Mouse (Mus musculus): ENCODE measurements around the gene Fancc. TPM values are rescaled to one million over a fixed set of nuclear protein-coding genes. Genes with fewer than 3 reads are reported as not detected.
A peak's percentile ranks its signal among the peaks of the same experiment; 100 is the strongest.
"Not testable (repeated sequence)": the region's sequence is repeated elsewhere in the genome, so short reads cannot be mapped to it uniquely, and the experiment has no call there.

Fancc gene
- polyA plus RNA-seq, 1 experiment, result 18.6 TPM

DNA sequence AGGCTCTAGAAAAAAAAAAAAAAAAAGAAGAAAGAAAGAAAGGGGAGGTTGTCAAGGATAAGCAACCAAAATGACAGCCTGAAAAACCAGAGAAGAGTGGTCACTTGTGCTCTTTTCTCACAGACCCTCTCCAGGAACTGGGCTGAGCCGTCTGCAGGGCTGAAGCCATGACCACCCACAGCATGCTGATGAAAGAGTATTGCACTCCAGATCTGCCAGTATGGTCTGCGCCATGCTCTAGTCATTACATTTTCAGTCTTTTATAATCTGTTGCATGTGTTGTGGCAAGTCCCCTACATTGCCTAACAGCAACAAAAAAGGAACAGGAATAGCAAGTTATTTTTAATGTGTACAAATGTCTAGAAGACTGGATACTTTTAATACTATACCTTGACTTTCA, 114.9 kb downstream of the Fancc start:
- 68% methylated on average over 2 of the region's 2 CpGs for WGBS

DNA sequence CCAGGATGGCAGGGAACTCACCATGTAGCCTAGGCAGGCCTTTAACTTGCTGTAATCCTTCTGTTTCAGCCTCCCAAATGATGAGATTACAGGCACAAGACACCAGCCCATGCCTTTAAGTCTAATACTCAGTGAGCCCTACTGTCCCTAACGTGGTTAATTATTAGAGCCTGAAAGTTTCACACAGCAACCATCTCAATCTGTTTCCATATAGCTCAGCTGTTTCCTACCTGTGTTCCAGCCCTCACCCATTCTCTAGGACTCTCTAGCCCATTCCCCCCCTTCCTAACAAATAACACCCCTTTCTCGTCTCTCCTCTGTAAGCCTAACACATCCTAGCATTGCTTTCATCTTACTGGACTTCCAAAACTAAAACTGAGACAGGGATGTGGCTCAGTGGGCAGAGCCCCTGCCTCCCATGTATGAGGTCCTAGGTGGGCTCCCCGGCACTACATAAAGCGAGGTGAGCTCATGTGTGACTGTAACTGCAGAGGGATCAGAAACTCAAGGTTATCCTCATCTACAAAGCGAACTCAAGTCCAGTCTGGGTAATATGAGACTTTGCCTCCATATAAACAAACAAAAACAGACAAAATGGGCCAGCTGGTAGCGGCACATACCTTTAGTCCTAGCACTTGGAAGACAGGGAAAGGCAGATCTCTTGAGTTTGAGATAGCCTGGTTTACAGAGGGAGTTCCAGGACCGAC, 123.5 kb downstream of the Fancc start:
- TF ChIP-seq POLR2A (IDR thresholded peaks at IDR 0.05; ENCODE audit: borderline replicate concordance, extremely low read depth, low read depth, low read length), result no peak
- no peak for TF ChIP-seq CTCF (IDR thresholded peaks at IDR 0.05; ENCODE audit: insufficient read depth, low read length)
- no peak overlapping the region for H3K4me3 ChIP-seq (replicated peaks; ENCODE audit: extremely low read depth, low read depth, low read length)
- 83% methylated on average over 7 of the region's 7 CpGs for WGBS
- H3K4me1 ChIP-seq (ENCODE audit: control insufficient read depth, insufficient read depth, low read length), result no peaks in the 10 kb centered on the region
- DNase-seq, result no peak

More for the DNA sequence above, 114.9 kb downstream of the Fancc start:
- DNase-seq, result no peak
- TF ChIP-seq POLR2A (IDR thresholded peaks at IDR 0.05; ENCODE audit: borderline replicate concordance, extremely low read depth, low read depth, low read length), result no peak
- Histone ChIP-seq H3K4me1 (ENCODE audit: control insufficient read depth, insufficient read depth, low read length) (no peaks in the 10 kb centered on the region), H3K4me3 (replicated peaks; ENCODE audit: extremely low read depth, low read depth, low read length) (no peak overlapping the region)

- TF ChIP-seq CTCF (IDR thresholded peaks at IDR 0.05; ENCODE audit: insufficient read depth, low read length) (no peak), POLR2A (IDR thresholded peaks at IDR 0.05; ENCODE audit: borderline replicate concordance, extremely low read depth, low read depth, low read length) (no peak)
- Histone ChIP-seq H3K4me3 (replicated peaks; ENCODE audit: extremely low read depth, low read depth, low read length) (no peak overlapping the region), H3K4me1 (ENCODE audit: control insufficient read depth, insufficient read depth, low read length) (no peaks in the 10 kb centered on the region)
- 79% methylated on average over 3 of the region's 3 CpGs for WGBS
- no peak for DNase-seq
These were observed 135.3 kb downstream of the Fancc start for GRCm38 (mm10) chr13:63361755-63362154.

DNA sequence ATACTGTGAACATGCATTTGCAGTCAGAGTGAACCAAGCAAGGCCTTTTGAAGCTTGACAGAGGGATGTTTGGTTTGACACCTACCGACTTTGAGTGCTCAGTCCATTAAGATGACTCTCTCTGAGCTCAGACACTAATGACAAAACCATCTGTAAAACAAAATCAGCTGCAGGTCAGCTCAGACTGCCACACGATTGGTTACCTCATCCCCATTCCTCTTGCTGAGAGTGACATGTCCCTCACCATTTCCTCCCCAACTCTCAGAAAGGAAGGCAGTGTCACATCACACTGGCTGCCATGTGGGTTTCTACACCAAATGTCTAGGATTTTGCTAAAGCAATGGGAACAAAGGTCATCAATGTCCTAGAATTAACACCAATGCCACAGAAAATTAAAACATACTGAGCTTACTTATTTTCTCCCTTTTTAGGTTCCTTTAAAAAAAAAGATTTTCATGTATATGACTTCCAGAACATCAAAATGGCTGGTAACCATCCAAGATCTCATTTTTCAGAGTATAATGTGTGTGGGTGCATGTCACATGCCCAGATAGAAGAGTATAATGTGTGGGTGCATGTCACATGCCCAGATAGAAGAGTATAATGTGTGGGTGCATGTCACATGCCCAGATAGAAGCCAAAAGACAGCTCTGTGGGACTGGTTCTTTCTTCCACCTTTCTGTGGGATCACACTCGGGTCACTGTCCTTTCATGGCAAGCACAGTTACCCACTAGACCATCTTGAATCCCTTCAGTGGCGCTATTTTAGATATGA, 136.8 kb downstream of the Fancc start:
- Histone ChIP-seq H3K4me3 (replicated peaks; ENCODE audit: extremely low read depth, low read depth, low read length) (no peak overlapping the region), H3K4me1 (ENCODE audit: control insufficient read depth, insufficient read depth, low read length) (no peaks in the 10 kb centered on the region)
- DNase-seq, result no peak
- TF ChIP-seq CTCF (IDR thresholded peaks at IDR 0.05; ENCODE audit: insufficient read depth, low read length) (no peak), POLR2A (IDR thresholded peaks at IDR 0.05; ENCODE audit: borderline replicate concordance, extremely low read depth, low read depth, low read length) (no peak)
- WGBS, result 60% methylated on average over 4 of the region's 4 CpGs

- Histone ChIP-seq H3K4me3 (replicated peaks; ENCODE audit: extremely low read depth, low read depth, low read length) (no peak overlapping the region), H3K4me1 (ENCODE audit: control insufficient read depth, insufficient read depth, low read length) (no peaks in the 10 kb centered on the region)
- no peak for TF ChIP-seq CTCF (IDR thresholded peaks at IDR 0.05; ENCODE audit: insufficient read depth, low read length)
- TF ChIP-seq POLR2A (IDR thresholded peaks at IDR 0.05; ENCODE audit: borderline replicate concordance, extremely low read depth, low read depth, low read length), result no peak
- DNase-seq, result no peak
- WGBS, result 66% methylated on average over 4 of the region's 4 CpGs
These were observed 137.7 kb downstream of the Fancc start for GRCm38 (mm10) chr13:63359393-63359792.

DNA sequence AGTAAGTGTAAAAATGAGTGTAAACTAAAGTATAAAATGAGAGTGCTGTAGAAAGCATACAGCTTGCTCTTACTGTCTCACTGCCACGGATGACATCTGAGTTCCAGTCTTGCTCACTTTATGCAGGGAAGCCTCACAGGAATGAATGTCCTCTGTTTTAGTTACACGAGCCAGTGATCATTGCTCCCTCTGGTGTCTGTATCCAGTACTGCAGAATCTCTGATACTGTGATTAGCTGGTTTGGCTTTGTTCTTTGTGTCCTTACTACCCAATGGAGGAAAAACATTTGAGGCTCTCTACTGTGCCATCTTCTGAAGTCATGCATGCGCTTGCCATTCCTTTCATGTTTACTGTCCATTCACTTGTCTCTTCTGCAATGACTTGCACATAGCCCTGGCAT, 140.5 kb downstream of the Fancc start:
- H3K4me3 ChIP-seq (replicated peaks; ENCODE audit: extremely low read depth, low read depth, low read length), result no peak overlapping the region
- 30% methylated on average over 3 of the region's 3 CpGs for WGBS
- H3K4me1 ChIP-seq (ENCODE audit: control insufficient read depth, insufficient read depth, low read length), result no peaks in the 10 kb centered on the region
- no peak for TF ChIP-seq POLR2A (IDR thresholded peaks at IDR 0.05; ENCODE audit: borderline replicate concordance, extremely low read depth, low read depth, low read length)
- no peak for TF ChIP-seq CTCF (IDR thresholded peaks at IDR 0.05; ENCODE audit: insufficient read depth, low read length)
- peak; percentile 24 for DNase-seq

GRCm38 (mm10) chr13:63356101-63356500, 141.0 kb downstream of the Fancc start:
- no peak for TF ChIP-seq POLR2A (IDR thresholded peaks at IDR 0.05; ENCODE audit: borderline replicate concordance, extremely low read depth, low read depth, low read length)
- no peak for TF ChIP-seq CTCF (IDR thresholded peaks at IDR 0.05; ENCODE audit: insufficient read depth, low read length)
- no peaks in the 10 kb centered on the region for H3K4me1 ChIP-seq (ENCODE audit: control insufficient read depth, insufficient read depth, low read length)
- DNase-seq, result no peak
- 96% methylated on average over 4 of the region's 4 CpGs for WGBS
- H3K4me3 ChIP-seq (replicated peaks; ENCODE audit: extremely low read depth, low read depth, low read length), result no peak overlapping the region

GRCm38 (mm10) chr13:63353312-63353711, 143.8 kb downstream of the Fancc start:
- 89% methylated on average over 4 of the region's 4 CpGs for WGBS
- not testable (repeated sequence) for DNase-seq; H3K4me1 ChIP-seq (ENCODE audit: control insufficient read depth, insufficient read depth, low read length); H3K4me3 ChIP-seq (replicated peaks; ENCODE audit: extremely low read depth, low read depth, low read length)

GRCm38 (mm10) chr13:63350076-63350475, 147.0 kb downstream of the Fancc start:
- WGBS, result 82% methylated on average over 4 of the region's 4 CpGs
- DNase-seq, result no peak
- H3K4me1 ChIP-seq (ENCODE audit: control insufficient read depth, insufficient read depth, low read length), result no peaks in the 10 kb centered on the region
- TF ChIP-seq CTCF (IDR thresholded peaks at IDR 0.05; ENCODE audit: insufficient read depth, low read length) (no peak), POLR2A (IDR thresholded peaks at IDR 0.05; ENCODE audit: borderline replicate concordance, extremely low read depth, low read depth, low read length) (no peak)
- no peak overlapping the region for H3K4me3 ChIP-seq (replicated peaks; ENCODE audit: extremely low read depth, low read depth, low read length)

GRCm38 (mm10) chr13:63347639-63348038, 149.4 kb downstream of the Fancc start:
- TF ChIP-seq POLR2A (IDR thresholded peaks at IDR 0.05; ENCODE audit: borderline replicate concordance, extremely low read depth, low read depth, low read length) (no peak), CTCF (IDR thresholded peaks at IDR 0.05; ENCODE audit: insufficient read depth, low read length) (no peak)
- H3K4me1 ChIP-seq (ENCODE audit: control insufficient read depth, insufficient read depth, low read length), result no peaks in the 10 kb centered on the region
- no peak overlapping the region for H3K4me3 ChIP-seq (replicated peaks; ENCODE audit: extremely low read depth, low read depth, low read length)
- no peak for DNase-seq
- 81% methylated on average over 2 of the region's 2 CpGs for WGBS
